Mouse (Mus musculus) layer of hippocampus, adult 11-12 months (tissue): Measurements from ENCODE around the gene Hmcn2.

ENCODE experiments used
- DNase-seq: peaks from one replicate; pipeline ENCODE4 v3.0.0; 2022; ENCODE audit warnings: low spot score

Hmcn2 gene

DNA sequence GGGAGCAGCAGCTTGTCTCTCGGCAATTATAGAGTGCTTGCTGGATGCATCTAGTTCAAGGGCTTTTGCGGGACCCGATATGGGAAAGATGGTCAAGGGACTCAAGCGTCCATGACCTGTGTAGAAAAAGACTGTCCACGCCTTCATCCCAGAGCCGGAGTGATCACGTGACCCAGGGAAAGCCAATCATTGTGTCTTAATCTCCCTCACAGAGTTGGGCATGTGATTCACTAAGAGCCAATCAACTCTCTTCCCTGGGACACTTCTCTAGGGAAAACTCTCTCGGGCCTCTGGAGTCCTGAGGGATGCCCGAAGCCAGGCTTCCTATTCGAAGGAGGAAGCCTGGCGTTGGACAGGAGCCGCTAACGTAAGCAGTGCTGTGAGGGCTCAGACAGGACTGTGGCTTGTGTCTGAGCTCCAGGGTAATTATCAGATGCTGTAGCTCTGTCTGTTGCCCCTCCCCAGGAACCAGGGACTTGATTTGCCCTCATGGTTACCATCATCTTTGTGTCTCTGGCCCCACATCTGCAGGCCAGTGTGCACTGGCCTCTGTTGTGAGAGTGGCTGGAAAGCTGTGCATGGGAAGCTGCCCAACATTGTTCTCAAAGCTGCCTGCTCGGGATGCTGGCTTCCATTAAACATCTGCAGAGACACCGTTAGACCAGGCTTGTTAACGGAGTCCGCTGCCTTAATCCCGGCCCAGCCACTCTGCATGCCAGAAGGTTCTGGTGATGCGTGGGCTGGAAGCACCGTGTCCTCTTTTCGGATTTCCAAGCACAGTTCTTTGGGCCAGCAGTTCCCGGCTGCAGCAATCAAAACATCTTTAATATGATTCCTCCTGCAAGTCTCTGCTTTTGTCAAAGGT lies 9.2 kb upstream of the Hmcn2 start:
- DNase-seq, result no peak

DNA sequence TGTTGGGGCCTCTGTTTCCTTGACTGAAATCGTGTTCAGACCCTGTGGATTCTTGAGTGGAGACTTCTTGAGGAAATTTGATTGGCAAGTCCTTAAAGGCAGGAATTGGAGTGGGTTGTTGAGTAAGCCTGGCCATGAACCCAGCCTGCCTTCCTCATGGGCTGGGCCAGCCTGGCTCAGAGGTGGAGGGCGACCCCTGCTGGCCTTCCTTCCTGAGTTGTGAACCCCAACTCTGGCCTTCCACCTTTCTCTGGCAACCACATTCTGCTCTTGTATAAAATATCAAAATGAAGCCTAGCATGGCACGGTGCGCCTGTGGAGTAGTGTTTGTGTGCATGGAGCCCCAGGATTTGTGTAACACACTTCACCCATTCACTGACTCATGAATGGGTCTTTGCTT lies 8.5 kb upstream of the Hmcn2 start:
- DNase-seq, result no peak

DNA sequence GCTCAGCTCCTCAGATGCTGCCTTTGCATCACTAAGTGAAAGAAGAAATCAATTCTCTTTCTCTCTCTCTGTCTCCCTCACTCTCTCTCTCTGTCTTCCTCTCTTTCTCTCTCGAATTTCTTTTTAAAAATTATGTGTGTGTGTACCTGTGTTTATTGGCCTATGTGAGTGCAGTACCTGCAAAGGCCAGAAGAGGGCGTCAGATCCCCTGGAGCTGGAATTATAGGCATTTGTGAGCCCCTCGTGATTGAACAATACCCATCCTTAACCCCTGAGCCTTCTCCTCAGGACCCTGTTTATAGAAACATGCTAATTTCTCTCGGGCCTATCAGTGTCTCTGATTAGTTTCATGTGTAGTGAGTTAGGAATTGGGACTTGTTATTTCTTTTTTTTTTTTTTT lies 6.0 kb upstream of the Hmcn2 start:
- no peak for DNase-seq

DNA sequence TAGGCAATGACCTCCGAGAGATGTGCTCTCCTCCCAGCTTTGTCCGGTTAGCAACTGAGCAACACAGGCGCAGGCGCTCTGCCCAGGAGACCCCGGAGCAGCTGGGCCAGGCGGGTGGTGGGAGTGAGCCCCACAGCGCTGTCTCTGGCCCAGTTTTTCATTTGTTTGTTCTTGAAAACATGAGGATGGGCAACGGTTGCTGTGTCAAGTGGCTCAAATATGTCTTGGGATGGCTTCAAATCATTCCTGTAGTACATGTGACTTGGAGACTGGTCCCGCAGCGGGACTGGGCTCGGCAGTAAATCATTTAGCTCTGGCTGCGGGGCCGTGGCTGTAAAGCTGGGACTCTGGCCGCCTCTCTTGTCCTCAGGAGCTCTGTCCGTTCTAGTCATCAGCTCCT lies 4.7 kb upstream of the Hmcn2 start:
- DNase-seq, result no peak

DNA sequence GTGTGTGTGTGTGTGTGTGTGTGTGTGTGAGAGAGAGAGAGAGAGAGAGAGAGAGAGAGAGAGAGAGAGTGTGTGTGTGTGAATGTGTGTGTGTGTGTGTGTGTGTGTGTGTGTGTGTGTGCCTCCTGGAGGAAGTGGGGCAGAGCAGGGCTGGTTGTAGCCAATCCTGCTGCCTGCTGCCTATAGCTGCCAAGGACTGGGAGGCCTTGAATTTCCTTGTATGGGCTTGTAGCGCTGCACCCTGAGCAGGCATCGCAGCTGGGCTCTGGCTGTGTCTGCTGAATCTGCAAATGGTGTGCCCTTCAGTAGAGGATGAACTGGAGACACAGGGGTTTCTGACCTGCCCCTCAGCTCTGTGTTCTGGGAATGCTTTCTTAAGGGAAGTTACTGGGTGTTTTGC lies 3.9 kb downstream of the Hmcn2 start:
- DNase-seq, result no peak

- no peak for DNase-seq
These were observed 5.0 kb downstream of the Hmcn2 start for GRCm38 (mm10) chr2:31319200-31319599.

DNA sequence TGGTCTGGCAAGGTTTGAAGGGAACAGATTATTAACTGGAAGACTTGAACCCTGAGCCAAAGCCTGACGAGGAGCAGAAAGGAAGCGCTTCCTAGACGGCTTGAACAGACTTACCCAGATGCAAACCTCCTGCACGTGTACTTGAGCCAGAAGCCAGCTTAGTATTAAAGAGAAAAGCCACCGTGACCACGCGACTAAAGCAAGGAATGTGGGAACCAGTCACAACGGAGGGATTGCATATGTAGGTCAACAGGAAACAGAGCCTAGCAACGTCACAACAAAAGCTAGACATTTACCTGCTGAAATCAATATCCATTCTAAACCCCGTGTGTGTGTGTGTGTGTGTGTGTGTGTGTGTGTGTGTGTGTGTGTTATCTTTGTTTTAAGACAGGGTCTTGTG lies 13.0 kb downstream of the Hmcn2 start:
- DNase-seq, result no peak

GRCm38 (mm10) chr2:31337706-31338330 lies 23.6 kb downstream of the Hmcn2 start:
- peak; percentile 20 for DNase-seq

GRCm38 (mm10) chr2:31339826-31340225 lies 25.6 kb downstream of the Hmcn2 start:
- no peak for DNase-seq

DNA sequence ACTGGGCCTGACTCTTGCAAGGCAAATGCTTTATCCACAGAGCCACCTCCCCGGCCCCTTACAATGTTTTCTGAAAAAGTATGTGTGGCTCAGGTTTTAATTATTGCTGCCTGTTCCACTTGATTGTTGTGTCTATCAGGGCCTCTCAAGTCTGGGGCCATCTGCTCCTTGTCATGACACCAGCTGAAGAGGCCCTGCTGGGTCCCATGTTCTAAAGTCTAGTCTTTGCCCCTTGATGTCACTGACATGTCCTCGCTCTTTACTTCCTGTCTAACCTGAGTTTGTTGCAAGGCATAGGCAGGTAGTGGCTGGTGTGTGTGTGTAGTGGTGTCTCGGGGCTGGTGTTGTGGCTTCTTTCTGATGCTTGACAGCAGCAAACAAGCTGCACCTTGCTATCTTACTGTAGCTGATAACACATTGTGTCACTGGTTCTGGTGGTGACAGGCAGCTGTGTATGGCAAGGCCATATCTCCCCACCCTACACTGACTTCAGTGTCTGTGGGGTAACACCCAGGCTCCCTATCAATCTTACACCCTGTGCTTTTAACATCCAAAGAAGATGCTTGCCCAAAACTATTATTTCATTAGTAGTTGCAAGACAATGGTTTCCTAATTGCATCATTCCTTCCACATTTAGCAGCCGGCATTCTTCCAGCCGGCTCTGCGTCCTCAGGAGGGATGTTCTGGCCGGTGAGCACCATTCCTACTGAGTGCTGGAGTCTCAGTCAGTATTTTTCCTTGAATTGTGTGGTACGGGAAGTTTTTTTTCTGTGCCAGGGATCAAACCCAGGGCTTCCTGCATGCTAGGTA lies 27.7 kb downstream of the Hmcn2 start:
- no peak for DNase-seq

DNA sequence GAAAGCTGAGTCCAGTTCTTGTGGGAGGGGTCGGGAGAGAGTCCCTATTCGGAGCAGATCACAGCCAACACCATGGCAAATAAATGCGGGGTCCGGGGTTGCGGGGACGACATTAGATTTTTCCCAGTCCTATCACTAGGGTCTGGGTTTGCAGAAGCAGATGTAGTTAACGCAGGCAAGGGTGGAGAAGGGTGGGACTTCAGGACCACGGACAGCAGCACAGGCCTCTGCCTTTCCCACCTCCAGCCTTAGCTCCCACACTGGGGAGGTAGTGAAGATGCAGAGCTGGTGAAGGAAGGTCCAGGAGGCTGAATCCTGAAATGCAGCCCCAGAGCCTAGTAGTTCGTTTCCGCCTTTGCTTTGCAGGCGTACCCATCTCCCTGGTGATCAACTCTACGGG lies 31.9 kb downstream of the Hmcn2 start:
- no peak for DNase-seq

- peak; percentile 20 for DNase-seq
These were observed 34.2 kb downstream of the Hmcn2 start for GRCm38 (mm10) chr2:31348373-31348772.

- no peak for DNase-seq
These were observed 34.6 kb downstream of the Hmcn2 start for GRCm38 (mm10) chr2:31348850-31349249.

DNA sequence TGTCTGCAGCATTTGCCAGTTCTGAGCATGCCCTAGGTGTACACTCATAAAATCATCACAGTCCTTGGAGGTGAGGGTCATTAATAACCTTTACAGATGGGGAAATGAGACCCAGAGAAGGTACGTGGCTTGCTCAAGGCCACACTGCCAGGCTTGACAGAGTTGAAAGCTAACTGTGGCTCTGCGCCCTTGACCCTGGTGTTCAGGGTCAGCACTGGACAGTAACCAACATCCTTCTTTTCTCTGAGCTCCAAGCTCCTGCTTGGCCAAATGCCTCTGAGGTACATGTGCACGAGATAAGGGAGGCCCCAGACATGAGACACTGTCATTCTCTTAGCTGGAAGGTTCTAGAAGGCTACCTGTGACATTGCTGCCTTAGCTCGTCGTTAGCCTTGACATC lies 42.6 kb downstream of the Hmcn2 start:
- no peak for DNase-seq

DNA sequence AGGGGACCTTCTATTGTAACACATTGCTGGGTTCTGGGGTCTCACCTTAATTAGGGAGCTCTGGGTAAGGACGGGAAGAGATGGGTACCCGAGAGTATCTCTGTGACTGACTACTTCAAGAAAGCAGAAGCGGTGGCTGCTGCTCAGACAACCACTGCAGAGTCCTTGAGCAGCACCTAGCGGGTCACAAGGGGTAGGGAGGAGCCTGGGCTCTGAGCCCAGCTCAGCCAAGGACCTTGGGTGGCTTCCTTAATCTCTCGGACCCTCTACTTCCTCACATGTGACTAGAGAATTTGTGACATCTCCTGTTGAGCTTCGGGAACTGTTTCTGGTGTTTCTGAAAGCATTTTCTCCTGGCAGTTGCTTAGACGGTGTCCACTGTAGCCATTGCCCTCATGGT lies 45.1 kb downstream of the Hmcn2 start:
- DNase-seq, result no peak

- no peak for DNase-seq
These were observed 53.0 kb downstream of the Hmcn2 start for GRCm38 (mm10) chr2:31367186-31367585.

DNA sequence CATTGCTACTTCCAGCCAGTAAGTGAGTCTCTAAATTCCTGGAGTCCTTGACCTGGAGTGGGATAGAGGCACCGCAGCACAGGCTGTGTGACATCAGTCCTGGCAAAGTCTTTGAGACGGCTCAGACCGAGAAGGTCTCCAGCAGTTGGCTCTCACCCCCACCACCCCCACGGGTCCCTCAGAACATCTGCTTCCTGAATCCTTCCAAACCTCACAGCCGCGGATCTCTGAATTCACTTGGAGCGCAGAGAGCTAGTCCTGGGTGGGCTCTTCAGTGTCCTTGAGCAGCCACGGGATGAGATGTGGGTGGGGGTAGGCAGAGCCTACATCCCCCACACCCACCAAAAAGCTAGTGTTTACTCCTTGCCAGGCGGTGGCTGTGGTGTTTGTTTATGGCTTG lies 57.2 kb downstream of the Hmcn2 start:
- DNase-seq, result no peak

GRCm38 (mm10) chr2:31372186-31372585 lies 58.0 kb downstream of the Hmcn2 start:
- DNase-seq, result no peak

GRCm38 (mm10) chr2:31374415-31374814 lies 60.2 kb downstream of the Hmcn2 start:
- peak; percentile 30 for DNase-seq

GRCm38 (mm10) chr2:31376057-31376456 lies 61.8 kb downstream of the Hmcn2 start:
- DNase-seq, result no peak

DNA sequence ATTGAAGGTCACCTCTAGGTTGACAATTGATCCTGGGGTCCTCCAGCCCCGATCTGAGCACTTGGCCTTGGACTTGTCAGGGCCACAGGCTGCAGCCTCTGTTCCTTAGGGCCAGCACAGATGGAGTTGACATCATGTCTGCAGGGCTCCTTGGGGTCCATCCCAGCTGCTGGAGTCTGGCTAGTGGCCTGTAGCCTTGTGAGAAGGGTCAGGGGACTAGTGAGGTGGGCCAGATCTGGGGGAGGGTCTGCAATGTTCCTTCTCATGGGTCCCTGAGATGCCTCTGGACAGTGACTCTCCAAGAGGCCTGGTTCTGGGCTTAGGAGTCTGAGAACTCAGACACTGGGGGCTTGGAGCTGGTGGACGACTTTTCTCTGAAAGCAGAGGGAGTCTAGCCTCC lies 63.3 kb downstream of the Hmcn2 start:
- no peak for DNase-seq

GRCm38 (mm10) chr2:31381292-31381846 lies 67.2 kb downstream of the Hmcn2 start:
- DNase-seq, result peak; percentile 33

- DNase-seq, result peak; percentile 30
These were observed 68.7 kb downstream of the Hmcn2 start for GRCm38 (mm10) chr2:31382952-31383351.
